Mouse (Mus musculus): ENCODE data around the gene Gcnt2. TPM values are rescaled to one million over a fixed set of nuclear protein-coding genes. Genes with fewer than 3 reads are reported as not detected.

Gene Gcnt2
- total and polyA plus RNA-seq, 2 experiments from 2014 or later, result 2.8 to 12.9 TPM

DNA sequence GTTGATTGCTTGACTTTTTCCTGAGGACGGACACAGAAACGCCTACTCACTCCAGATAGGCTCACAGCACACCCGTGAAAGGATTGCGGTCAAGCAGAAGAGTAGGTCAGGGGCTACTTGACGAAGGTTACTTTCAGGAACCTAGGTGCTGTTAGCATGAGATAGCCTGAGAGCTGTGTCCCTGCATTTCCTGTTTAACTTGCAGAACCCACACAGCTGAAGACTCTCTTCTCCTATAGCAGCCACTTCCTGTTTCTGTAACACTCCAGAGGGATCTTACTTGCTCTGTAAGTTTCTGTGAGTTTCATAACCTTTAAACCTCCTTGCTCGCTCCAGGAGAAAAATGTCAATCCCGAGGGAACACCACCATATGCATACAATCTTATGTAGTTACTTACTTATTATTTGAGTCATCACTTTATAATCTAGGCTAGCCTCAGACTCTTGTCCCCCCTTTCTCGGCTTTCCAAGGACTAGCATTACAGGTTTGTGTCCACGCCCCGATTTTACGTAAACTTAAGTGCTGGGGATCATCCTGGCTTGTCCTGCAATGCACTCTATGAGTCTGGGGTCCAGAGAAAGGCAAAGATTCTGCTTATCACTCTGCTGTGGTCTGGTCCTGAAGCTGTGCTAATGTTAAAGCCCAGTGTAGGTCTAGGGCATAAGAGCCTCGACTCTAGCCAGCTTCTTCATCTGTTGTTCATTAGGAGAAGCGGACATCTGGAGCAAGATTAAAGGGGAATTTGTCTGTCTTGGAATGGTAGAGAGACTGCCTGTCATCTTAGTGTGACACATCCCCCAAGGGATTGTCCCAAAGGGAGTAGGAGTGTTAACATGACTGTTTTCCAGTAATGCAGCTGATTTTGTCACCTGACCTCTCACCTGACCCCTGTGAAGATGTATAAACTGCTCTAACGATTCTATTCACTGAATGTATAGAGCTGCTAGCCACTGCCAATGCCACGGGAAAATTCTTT, 40.7 kb downstream of the Gcnt2 start:
- Histone ChIP-seq H3K9me3 (replicated peaks; ENCODE audit: control insufficient read depth, low read length) (no peaks in the 10 kb centered on the region), H3K4me2 (ENCODE audit: low read depth, low read length) (no peak overlapping the region), H3K27me3 (ENCODE audit: control insufficient read depth, insufficient read depth, low read length) (no peaks in the 10 kb centered on the region), H3K27ac (ENCODE audit: low read depth) (no peak overlapping the region), H3K4me3 (ENCODE audit: low read depth, low read length) (no peak overlapping the region), H3K9ac (replicated peaks; ENCODE audit: low read depth, low read length) (no peak overlapping the region), H3K4me1 (ENCODE audit: control insufficient read depth, insufficient read depth) (0 out of 2 replicates have a peak, but pooled peaks cover 10% of the 10 kb centered on the region), H3K36me3 (replicated peaks; ENCODE audit: control insufficient read depth, insufficient read depth, low read length) (no peaks in the 10 kb centered on the region)
- ATAC-seq (ENCODE audit: insufficient read depth, low read depth) (no peak), DNase-seq (ENCODE audit: low spot score) (no peak)
- TF ChIP-seq EP300 (IDR thresholded peaks at IDR 0.05; ENCODE audit: low read depth), result no peak
- TF ChIP-seq CTCF (IDR thresholded peaks at IDR 0.05; ENCODE audit: low read depth), result no peak
- 64% methylated on average over 15 of the region's 15 CpGs for WGBS

DNA sequence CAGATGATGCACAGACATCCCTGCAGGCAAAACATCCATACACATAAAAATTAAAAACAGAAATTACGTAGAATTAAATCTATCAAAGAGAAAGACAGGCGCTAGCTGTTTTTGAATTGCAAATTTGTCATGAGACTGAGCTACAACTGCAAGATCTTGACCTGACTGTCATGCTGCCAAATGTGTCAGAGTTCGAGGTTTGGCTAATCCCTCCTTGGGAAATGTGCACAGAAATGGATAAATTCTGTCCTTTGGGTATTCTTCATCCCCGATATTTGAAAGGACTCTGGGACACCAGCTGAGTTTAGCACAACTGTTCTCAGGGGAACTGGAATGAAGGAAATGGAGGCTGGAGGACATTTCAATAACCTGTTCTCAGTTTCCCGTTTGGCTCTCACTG, 41.7 kb downstream of the Gcnt2 start:
- no peak overlapping the region for H3K9ac ChIP-seq (replicated peaks; ENCODE audit: low read depth, low read length)
- ATAC-seq (ENCODE audit: insufficient read depth, low read depth) (no peak), DNase-seq (ENCODE audit: low spot score) (no peak)
- H3K36me3 ChIP-seq (replicated peaks; ENCODE audit: control insufficient read depth, insufficient read depth, low read length), result no peaks in the 10 kb centered on the region
- no peak overlapping the region for H3K4me2 ChIP-seq (ENCODE audit: low read depth, low read length)
- no peak overlapping the region for H3K27ac ChIP-seq (ENCODE audit: low read depth)
- 73% methylated on average over 5 of the region's 5 CpGs for WGBS
- TF ChIP-seq CTCF (IDR thresholded peaks at IDR 0.05; ENCODE audit: low read depth) (no peak), EP300 (IDR thresholded peaks at IDR 0.05; ENCODE audit: low read depth) (no peak)
- H3K27me3 ChIP-seq (ENCODE audit: control insufficient read depth, insufficient read depth, low read length), result no peaks in the 10 kb centered on the region
- 0 out of 2 replicates have a peak, but pooled peaks cover 10% of the 10 kb centered on the region for H3K4me1 ChIP-seq (ENCODE audit: control insufficient read depth, insufficient read depth)
- H3K9me3 ChIP-seq (replicated peaks; ENCODE audit: control insufficient read depth, low read length), result no peaks in the 10 kb centered on the region
- H3K4me3 ChIP-seq (ENCODE audit: low read depth, low read length), result no peak overlapping the region

DNA sequence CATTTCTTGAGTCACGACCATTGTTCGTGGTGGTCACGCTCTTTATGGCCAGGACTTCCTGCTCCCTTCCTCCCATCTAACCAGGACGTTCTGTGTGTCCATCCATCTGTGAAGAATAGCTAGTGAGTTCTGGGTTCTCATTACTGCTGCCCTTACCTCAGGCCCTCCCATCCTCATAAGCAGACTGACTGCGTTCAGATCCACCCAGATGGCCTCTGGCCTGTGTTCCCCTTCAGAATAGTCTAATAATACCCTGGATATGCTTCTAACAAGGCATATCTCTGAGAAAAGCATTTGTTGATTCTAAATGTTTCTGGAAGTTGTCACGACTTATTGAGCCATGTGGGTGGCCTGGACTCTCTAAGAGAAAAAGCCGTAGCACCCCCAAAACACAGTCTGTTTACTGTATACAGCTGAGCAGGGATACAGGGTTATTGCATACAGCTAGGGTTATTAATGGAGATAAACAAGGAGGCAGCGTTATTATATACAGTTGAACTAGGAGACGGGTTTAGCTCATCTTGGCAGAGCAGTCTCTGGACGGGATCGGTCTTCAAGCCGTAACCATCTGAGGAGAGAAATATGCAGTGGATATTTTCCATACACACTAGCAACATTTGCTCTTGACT, 42.4 kb downstream of the Gcnt2 start:
- no peak for TF ChIP-seq CTCF (IDR thresholded peaks at IDR 0.05; ENCODE audit: low read depth)
- no peak for TF ChIP-seq EP300 (IDR thresholded peaks at IDR 0.05; ENCODE audit: low read depth)
- no peak overlapping the region for H3K4me3 ChIP-seq (ENCODE audit: low read depth, low read length)
- H3K27me3 ChIP-seq (ENCODE audit: control insufficient read depth, insufficient read depth, low read length), result no peaks in the 10 kb centered on the region
- DNase-seq (ENCODE audit: low spot score) (no peak), ATAC-seq (ENCODE audit: insufficient read depth, low read depth) (no peak)
- no peaks in the 10 kb centered on the region for H3K9me3 ChIP-seq (replicated peaks; ENCODE audit: control insufficient read depth, low read length)
- H3K4me2 ChIP-seq (ENCODE audit: low read depth, low read length), result no peak overlapping the region
- H3K36me3 ChIP-seq (replicated peaks; ENCODE audit: control insufficient read depth, insufficient read depth, low read length), result no peaks in the 10 kb centered on the region
- 0 out of 2 replicates have a peak, but pooled peaks cover 10% of the 10 kb centered on the region for H3K4me1 ChIP-seq (ENCODE audit: control insufficient read depth, insufficient read depth)
- WGBS, result 74% methylated on average over 12 of the region's 12 CpGs
- no peak overlapping the region for H3K27ac ChIP-seq (ENCODE audit: low read depth)
- no peak overlapping the region for H3K9ac ChIP-seq (replicated peaks; ENCODE audit: low read depth, low read length)

DNA sequence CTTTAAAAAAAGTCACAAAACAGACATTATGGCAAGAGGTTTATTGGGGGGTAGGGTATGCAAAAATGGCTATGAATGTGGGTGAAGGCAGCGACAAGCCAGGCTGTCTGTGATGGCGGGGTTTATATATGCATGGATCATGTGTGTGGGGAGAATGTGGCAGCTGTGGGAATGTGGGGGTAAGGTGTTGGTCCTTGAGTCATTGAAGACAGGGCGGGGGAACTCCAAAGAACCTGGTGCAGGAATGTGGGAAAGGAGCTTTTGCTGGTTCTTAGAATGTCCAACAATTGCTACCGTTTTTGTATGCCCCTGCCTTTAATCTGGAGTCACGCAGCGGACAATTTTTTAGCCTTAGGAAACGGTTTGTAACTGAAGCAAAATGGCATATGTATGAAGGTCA, 44.5 kb downstream of the Gcnt2 start:
- Histone ChIP-seq H3K4me3 (ENCODE audit: low read depth, low read length) (no peak overlapping the region), H3K4me1 (ENCODE audit: control insufficient read depth, insufficient read depth) (0 out of 2 replicates have a peak, but pooled peaks cover 10% of the 10 kb centered on the region), H3K27ac (ENCODE audit: low read depth) (no peak overlapping the region), H3K36me3 (replicated peaks; ENCODE audit: control insufficient read depth, insufficient read depth, low read length) (no peaks in the 10 kb centered on the region), H3K27me3 (ENCODE audit: control insufficient read depth, insufficient read depth, low read length) (no peaks in the 10 kb centered on the region), H3K9ac (replicated peaks; ENCODE audit: low read depth, low read length) (no peak overlapping the region), H3K4me2 (ENCODE audit: low read depth, low read length) (no peak overlapping the region), H3K9me3 (replicated peaks; ENCODE audit: control insufficient read depth, low read length) (no peaks in the 10 kb centered on the region)
- no peak for TF ChIP-seq CTCF (IDR thresholded peaks at IDR 0.05; ENCODE audit: low read depth)
- TF ChIP-seq EP300 (IDR thresholded peaks at IDR 0.05; ENCODE audit: low read depth), result no peak
- no peak for DNase-seq (ENCODE audit: low spot score)
- WGBS, result 92% methylated on average over 7 of the region's 7 CpGs
- ATAC-seq (ENCODE audit: insufficient read depth, low read depth), result no peak

- ATAC-seq (ENCODE audit: insufficient read depth, low read depth), result no peak
- 90% methylated on average over 7 of the region's 7 CpGs for WGBS
Measured at GRCm38 (mm10) chr13:40906528-40906927, 47.0 kb downstream of the Gcnt2 start.

More at GRCm38 (mm10) chr13:40906528-40906927, 47.0 kb downstream of the Gcnt2 start:
- Histone ChIP-seq H3K9me3 (replicated peaks; ENCODE audit: control insufficient read depth, low read length) (no peaks in the 10 kb centered on the region), H3K27ac (ENCODE audit: low read depth) (no peak overlapping the region), H3K36me3 (replicated peaks; ENCODE audit: control insufficient read depth, insufficient read depth, low read length) (no peaks in the 10 kb centered on the region), H3K4me2 (ENCODE audit: low read depth, low read length) (no peak overlapping the region), H3K4me3 (ENCODE audit: low read depth, low read length) (no peak overlapping the region), H3K4me1 (ENCODE audit: control insufficient read depth, insufficient read depth) (0 out of 2 replicates have a peak, but pooled peaks cover 6% of the 10 kb centered on the region), H3K9ac (replicated peaks; ENCODE audit: low read depth, low read length) (no peak overlapping the region), H3K27me3 (ENCODE audit: control insufficient read depth, insufficient read depth, low read length) (no peaks in the 10 kb centered on the region)
- no peak for DNase-seq (ENCODE audit: low spot score)
- TF ChIP-seq EP300 (IDR thresholded peaks at IDR 0.05; ENCODE audit: low read depth), result no peak
- TF ChIP-seq CTCF (IDR thresholded peaks at IDR 0.05; ENCODE audit: low read depth), result no peak

All from heart, postnatal 0 days (tissue).